Mouse (Mus musculus): ENCODE measurements around the gene Osbpl6.

- TF ChIP-seq POLR2AphosphoS5 (IDR thresholded peaks at IDR 0.05; ENCODE audit: borderline replicate concordance, low read depth, low read length) (no peak), SIN3A (IDR thresholded peaks at IDR 0.05; ENCODE audit: low read length) (no peak), EP300 (IDR thresholded peaks at IDR 0.05; ENCODE audit: low read depth in 1 of 2, low read length in 2 of 2) (no peak), USF1 (IDR thresholded peaks at IDR 0.05; ENCODE audit: low read depth, low read length) (no peak), MAFK (IDR thresholded peaks at IDR 0.05; ENCODE audit: borderline replicate concordance, low read depth, low read length) (no peak), TBP (IDR thresholded peaks at IDR 0.05; ENCODE audit: low read depth, low read length) (no peak), ZNF384 (IDR thresholded peaks at IDR 0.05; ENCODE audit: low read depth, low read length) (no peak), CTCF (IDR thresholded peaks at IDR 0.05 in 2 of 3, conservative IDR thresholded peaks at IDR 0.05 in 1 of 3; ENCODE audit: control insufficient read depth in 1 of 3, insufficient read depth in 1 of 3, low read depth in 2 of 3, low read length in 3 of 3, poor library complexity in 1 of 3, severe bottlenecking in 1 of 3) (no peak), POLR2A (IDR thresholded peaks at IDR 0.05; ENCODE audit: control insufficient read depth in 1 of 2, insufficient read depth in 1 of 2, low read depth in 1 of 2, low read length in 2 of 2, poor library complexity in 1 of 2) (no peak), KAT2A (conservative IDR thresholded peaks at IDR 0.05; ENCODE audit: low read depth, low read length) (no peak), POLR2AphosphoS2 (IDR thresholded peaks at IDR 0.05; ENCODE audit: low read length) (no peak), HCFC1 (IDR thresholded peaks at IDR 0.05; ENCODE audit: low read depth, low read length) (no peak)
Observed at GRCm38 (mm10) chr2:76532490-76533126, 126.3 kb downstream of the Osbpl6 start.

Data from MEL (cell line).